Mouse (Mus musculus) heart, embryonic 11.5 days (tissue): ENCODE measurements at regions not wholly inside any gene's neighbourhood (a gene's known extent, or its start where the extent isn't known, plus 50 kb on each side); places are given as distances from the start of the nearest gene placed in this dataset.
"Not testable (repeated sequence)": the region's sequence is repeated elsewhere in the genome, so short reads cannot be mapped to it uniquely, and the experiment has no call there.

Source experiments
- ATAC-seq: fragments of 200-750 bp; cut with Nextera tagmentation; replicated peaks from 2 replicates; pipeline ENCODE4 v1.8.0; 2017; ENCODE audit warnings: moderate library complexity; ENCODE audit not compliant: insufficient number of reproducible peaks, low FRiP score, low TSS enrichment
- H3K27ac ChIP-seq: fragments of 300-500 bp; sonication (generic); 2 replicates; pipeline ENCODE4 v1.5.1; 2014; ENCODE audit warnings: mild to moderate bottlenecking, low read depth, low read length
- H3K27me3 ChIP-seq: fragments of 300-500 bp; sonication (generic); 2 replicates; pipeline ENCODE4 v1.6.1; 2014; ENCODE audit warnings: mild to moderate bottlenecking, low read length, mixed read lengths; ENCODE audit not compliant: control insufficient read depth, insufficient read depth
- H3K36me3 ChIP-seq: fragments of 300-500 bp; sonication (generic); 2 replicates; pipeline ENCODE4 v1.6.1; 2014; ENCODE audit warnings: mild to moderate bottlenecking, low read length, moderate library complexity, mixed read lengths; ENCODE audit not compliant: control insufficient read depth, insufficient read depth
- H3K4me1 ChIP-seq: fragments of 300-500 bp; sonication (generic); 2 replicates; pipeline ENCODE4 v1.6.1; 2014; ENCODE audit warnings: low read length; ENCODE audit not compliant: control insufficient read depth, insufficient read depth
- H3K4me2 ChIP-seq: fragments of 300-500 bp; sonication (generic); 2 replicates; pipeline ENCODE4 v1.6.1; 2014; ENCODE audit warnings: mild to moderate bottlenecking, moderate library complexity
- H3K4me3 ChIP-seq: fragments of 300-500 bp; sonication (generic); 2 replicates; pipeline ENCODE4 v1.5.1; 2014; ENCODE audit warnings: low read depth, low read length
- H3K9ac ChIP-seq: fragments of 300-500 bp; sonication (generic); 2 replicates; pipeline ENCODE4 v1.6.1; 2014; ENCODE audit warnings: mild to moderate bottlenecking, low read depth, low read length, moderate library complexity
- H3K9me3 ChIP-seq: fragments of 300-500 bp; sonication (generic); replicated peaks from 2 replicates; pipeline ENCODE4 v1.6.1; 2016; ENCODE audit warnings: low read length; ENCODE audit not compliant: control insufficient read depth
- WGBS: fragments of 180-500 bp; shearing (Covaris S2); extraction: QIAGEN DNeasy Blood & Tissue Kit; methylation state at CpG from one replicate; pipeline ENCODE4 v1.1.7; 2014; ENCODE audit not compliant: insufficient replicate concordance; 5-methylcytosine and 5-hydroxymethylcytosine counted together

DNA sequence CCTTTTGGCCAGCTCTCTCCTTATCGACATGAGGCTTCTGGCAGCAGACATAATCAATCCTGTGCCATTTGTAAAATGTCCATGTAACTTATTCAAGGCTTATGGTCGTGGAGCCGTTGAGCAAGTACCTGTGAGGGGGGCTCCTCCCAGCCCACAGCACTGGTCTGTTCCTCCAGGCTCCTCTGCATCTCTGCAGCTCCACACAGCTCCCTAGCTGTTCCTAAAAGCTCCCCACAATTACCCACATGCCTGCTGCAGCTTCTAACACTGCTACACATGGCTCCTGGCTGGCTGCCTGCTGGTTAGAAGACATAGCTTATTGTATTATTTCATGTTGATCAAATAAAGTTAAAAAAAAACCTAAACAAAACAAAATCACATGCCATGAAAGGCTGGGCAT, 77.9 kb downstream of the Tcp10c start:
- not testable (repeated sequence) for H3K9ac ChIP-seq, H3K4me1 ChIP-seq, H3K36me3 ChIP-seq, H3K27me3 ChIP-seq, H3K4me3 ChIP-seq, H3K4me2 ChIP-seq, H3K9me3 ChIP-seq, H3K27ac ChIP-seq
- 74% methylated on average over 3 of the region's 3 CpGs for WGBS
- peak; percentile 42; the same call in 1 of the 2 replicates for ATAC-seq

DNA sequence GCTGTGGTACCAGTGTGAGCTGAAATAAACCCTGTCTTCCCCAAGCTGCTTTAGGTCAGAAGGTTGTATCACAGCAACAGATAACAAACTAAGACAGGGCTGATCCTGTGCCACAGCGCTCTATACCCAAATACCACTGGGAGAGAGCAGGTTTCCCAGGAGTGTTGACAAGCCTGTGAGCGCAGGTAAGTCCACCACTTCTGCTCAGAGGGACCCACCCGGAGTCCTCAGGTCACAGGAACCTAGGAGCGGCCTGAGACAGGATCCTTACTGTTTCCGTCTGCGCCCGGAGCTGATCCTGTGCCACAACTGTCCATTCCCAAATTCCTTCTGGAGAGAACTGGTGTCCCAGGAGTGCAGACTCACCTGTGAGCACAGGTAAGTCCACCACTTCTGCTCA, 79.8 kb downstream of the Tcp10c start:
- H3K27ac ChIP-seq, H3K4me3 ChIP-seq, H3K4me1 ChIP-seq, H3K27me3 ChIP-seq, H3K9me3 ChIP-seq, H3K36me3 ChIP-seq, H3K9ac ChIP-seq, H3K4me2 ChIP-seq: not testable (repeated sequence)
- ATAC-seq: peak; percentile 49; the same call in 1 of the 2 replicates
- WGBS: 85% methylated on average over 7 of the region's 7 CpGs

DNA sequence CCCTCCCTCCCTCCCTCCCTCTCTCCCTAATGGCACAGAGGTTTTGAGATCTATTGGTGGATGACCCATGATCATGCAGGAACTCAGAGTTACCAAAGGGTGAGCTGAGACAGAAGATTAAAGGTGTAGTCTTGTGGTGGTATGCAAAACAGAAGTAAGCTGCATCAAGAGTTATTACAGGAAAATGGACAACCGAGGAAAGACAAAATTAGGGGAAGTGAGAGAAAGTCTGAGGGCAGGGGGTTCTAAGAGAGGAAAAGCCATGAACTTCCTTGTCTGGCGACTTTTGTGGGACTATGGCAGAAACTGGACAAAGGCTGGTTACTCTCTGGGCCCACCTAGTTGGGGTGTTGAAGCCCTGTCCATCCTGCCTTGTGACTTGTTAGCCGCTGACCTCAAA, 84.4 kb downstream of the Tcp10c start:
- 66% methylated on average over 2 of the region's 3 CpGs for WGBS
- H3K4me3 ChIP-seq, H3K27ac ChIP-seq, H3K27me3 ChIP-seq, H3K9ac ChIP-seq, H3K4me1 ChIP-seq, H3K4me2 ChIP-seq, H3K36me3 ChIP-seq, ATAC-seq, H3K9me3 ChIP-seq: not testable (repeated sequence)

DNA sequence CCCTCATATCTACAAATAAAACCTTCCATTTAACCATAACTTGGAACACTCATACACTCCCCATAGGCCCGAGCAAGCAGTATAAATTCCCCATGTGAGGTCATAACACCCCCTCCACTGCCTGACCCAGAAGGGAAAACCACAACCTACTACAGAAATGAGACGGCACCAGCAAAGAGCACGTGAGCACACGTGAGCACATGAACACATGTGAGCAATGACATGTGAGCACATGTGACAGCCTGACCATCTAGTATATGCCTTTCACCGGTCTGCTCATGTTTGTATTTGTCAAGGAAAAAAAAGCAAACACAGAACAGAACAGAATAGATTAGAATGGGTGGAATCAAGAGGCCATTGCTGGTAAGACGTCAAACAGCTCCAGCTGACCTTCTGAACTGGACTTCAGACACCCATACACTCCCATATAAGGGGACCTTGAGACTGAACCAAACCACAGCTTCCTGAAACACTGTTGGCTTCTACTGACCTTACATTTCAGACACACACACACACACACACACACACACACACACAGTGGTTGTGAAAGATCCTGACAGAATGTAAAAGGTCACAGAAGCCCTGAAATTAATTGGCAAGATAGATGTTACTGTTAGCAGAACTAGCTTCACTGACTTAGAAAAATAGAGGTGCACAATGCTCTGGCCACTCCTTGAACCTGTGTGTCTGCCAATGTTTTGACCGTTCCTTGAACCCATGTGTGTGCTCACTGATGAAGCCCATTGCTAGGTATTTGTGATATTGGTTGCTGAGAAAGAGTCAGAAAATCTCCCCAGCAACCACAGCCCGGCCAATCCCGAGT, 86.5 kb downstream of the Tcp10c start:
- not testable (repeated sequence) for H3K9me3 ChIP-seq, H3K4me3 ChIP-seq, H3K9ac ChIP-seq, H3K27ac ChIP-seq, H3K27me3 ChIP-seq, H3K4me1 ChIP-seq, ATAC-seq, H3K36me3 ChIP-seq, H3K4me2 ChIP-seq
- WGBS: 73% methylated on average over 9 of the region's 9 CpGs

DNA sequence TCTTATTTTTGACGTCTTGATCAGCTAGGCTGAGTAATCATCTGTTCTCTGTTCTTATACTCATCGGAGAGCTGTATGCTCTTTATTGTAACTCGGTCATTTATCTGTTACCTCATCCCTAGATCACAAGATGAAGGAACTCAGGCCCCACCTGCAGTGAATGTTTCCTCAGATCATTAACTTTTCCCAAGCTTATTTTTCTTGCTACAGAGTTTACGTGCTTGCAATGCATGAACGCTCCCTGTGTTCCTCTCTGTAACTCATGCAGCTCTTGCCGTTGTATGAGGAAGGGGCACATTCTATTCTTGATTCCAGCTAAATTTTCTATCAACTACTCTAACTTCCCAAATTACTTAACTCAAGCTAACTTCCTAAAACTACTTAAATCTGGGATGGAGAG, 87.9 kb downstream of the Tcp10c start:
- not testable (repeated sequence) for H3K9ac ChIP-seq, H3K4me3 ChIP-seq, H3K4me2 ChIP-seq, H3K27ac ChIP-seq, H3K36me3 ChIP-seq, H3K27me3 ChIP-seq, H3K4me1 ChIP-seq, ATAC-seq, H3K9me3 ChIP-seq
- WGBS: 79% methylated on average over 5 of the region's 6 CpGs

DNA sequence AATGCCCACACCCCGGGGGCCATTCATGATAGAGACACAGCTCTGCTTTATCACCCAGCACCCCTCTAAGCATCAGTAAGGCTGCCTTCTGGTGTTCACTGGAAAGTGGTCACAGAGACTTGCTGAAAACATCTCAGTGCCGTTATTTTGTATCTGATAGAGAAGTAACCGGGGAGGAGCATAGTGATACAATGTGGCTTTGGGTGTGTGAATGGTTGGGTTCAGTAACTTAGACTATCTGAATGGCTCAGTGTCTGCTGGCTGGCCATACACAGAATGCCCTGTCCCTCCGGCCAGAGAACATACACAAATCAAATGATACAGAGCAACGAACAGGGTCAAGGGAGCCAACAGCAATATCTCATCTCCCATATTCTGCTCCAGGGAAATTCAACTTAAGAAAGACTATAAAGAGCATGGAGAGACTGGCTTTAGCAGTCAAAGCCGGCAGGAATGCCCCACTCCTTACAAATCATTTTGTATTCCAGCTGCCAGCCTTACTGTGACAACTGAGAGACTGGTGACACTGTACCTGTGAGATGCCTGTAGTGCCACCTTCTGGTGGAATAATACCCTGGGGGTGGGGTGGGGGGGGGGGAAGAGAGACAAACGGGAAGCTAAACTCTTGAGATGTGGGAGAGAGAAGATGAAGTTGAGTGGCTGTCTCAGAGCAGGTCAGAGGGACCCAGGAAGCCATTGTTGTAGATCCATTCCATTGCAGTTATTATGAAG, 102.7 kb downstream of the Tcp10c start:
- 67% methylated on average over 7 of the region's 7 CpGs for WGBS
- not testable (repeated sequence) for ATAC-seq

DNA sequence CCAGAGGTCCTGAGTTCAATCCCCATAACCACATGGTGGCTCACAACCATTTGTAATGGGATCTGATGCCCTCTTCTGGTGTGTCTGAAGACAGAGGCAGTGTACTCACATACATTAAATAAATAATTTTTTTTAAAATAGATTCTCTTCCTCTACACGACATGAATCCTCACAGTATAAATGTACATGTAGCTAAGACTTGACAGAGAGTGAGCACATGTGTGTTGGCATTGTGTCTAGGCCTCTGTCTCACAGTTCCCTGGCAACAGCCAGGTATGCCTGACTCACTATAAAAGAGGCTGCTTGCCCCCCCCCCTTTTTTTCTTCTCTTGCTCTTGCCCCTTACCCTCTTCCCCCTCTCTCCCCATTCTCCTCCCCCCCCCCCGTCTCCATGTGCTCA, 103.6 kb downstream of the Tcp10c start:
- not testable (repeated sequence) for H3K9me3 ChIP-seq, H3K9ac ChIP-seq, ATAC-seq, H3K4me2 ChIP-seq, H3K27ac ChIP-seq, H3K4me1 ChIP-seq, H3K4me3 ChIP-seq, H3K36me3 ChIP-seq, H3K27me3 ChIP-seq
- WGBS: 79% methylated on average over 2 of the region's 2 CpGs

More for the DNA sequence above, 102.7 kb downstream of the Tcp10c start:
- not testable (repeated sequence) for H3K4me1 ChIP-seq, H3K27me3 ChIP-seq, H3K4me2 ChIP-seq, H3K36me3 ChIP-seq, H3K9me3 ChIP-seq, H3K9ac ChIP-seq, H3K4me3 ChIP-seq, H3K27ac ChIP-seq

DNA sequence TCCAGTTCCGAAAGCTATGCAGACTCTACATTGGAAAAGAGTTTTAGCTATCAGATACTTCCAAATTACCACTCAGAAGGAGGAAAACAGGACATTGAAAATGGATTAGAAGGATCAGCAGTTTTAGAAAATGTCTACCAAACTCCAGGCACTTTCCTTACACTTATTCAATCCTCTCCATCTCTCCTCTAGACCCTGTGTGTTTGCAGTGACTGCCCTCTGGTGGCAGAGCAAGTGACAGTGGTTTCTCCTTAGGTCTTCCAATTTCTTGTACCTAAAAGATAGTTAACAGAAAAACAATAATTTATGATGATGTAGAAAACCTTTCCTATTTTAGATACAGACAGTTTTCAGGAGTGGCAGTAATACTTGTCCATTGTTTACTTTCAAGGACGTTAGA, 104.4 kb downstream of the Tcp10c start:
- H3K27me3 ChIP-seq, H3K9me3 ChIP-seq, ATAC-seq, H3K4me2 ChIP-seq, H3K9ac ChIP-seq, H3K36me3 ChIP-seq, H3K4me3 ChIP-seq, H3K27ac ChIP-seq, H3K4me1 ChIP-seq: not testable (repeated sequence)
- no CpG with 5 or more reads among the region's 2 CpGs for WGBS

DNA sequence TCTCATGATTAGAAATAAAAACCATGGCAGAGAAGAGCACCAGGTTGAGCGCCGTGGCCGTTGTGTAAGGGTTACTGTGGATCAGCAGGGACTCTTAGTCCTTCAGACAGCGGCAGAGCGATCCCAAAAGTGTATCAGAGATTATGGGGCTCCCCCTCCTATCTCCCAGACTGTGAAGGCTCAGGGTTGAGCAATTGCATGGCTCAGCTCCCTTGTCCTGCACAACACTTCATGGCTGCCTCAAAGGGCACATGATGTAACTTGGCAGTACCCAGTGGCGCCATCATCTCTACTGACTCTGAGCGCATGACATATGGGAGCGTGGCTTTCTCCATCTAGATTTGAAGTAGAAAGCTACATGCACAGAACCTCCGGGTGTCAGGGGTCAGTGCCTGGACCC, 108.3 kb downstream of the Tcp10c start:
- H3K4me3 ChIP-seq, H3K4me1 ChIP-seq, H3K36me3 ChIP-seq, H3K27me3 ChIP-seq, H3K9ac ChIP-seq, H3K9me3 ChIP-seq, H3K27ac ChIP-seq, ATAC-seq, H3K4me2 ChIP-seq: not testable (repeated sequence)
- WGBS: 81% methylated on average over 2 of the region's 9 CpGs
